Mouse (Mus musculus) brain, embryonic 14.5 days (tissue): ENCODE results near the gene Hemgn. TPM values are rescaled to one million over a fixed set of nuclear protein-coding genes. Genes with fewer than 3 reads are reported as not detected.
A peak's percentile ranks its signal among the peaks of the same experiment; 100 is the strongest.

Source experiments
- DNase-seq: peaks from one replicate; pipeline ENCODE4 v3.0.0-alpha.2; 2011; ENCODE audit warnings: low read depth
- CTCF ChIP-seq: fragments of 200-500 bp; IDR thresholded peaks from 2 replicates; pipeline ENCODE4 v1.5.1; 2012; ENCODE audit warnings: inconsistent platforms, mild to moderate bottlenecking, moderate library complexity, borderline replicate concordance; ENCODE audit not compliant: insufficient read depth, insufficient read length; ENCODE audit errors: extremely low read depth
- POLR2A ChIP-seq: fragments of 200-500 bp; IDR thresholded peaks from 2 replicates; pipeline ENCODE4 v1.6.1; 2012; ENCODE audit warnings: mild to moderate bottlenecking, inconsistent platforms, borderline replicate concordance; ENCODE audit not compliant: poor library complexity, insufficient read depth, insufficient read length, severe bottlenecking; ENCODE audit errors: extremely low read depth
- polyA plus RNA-seq: library from polyadenylated mRNA; depleted of rRNA; stranded (reverse); fragments of >200 nt; gene quantifications from 2 replicates; pipeline ENCODE4 v1.2.3, GENCODE M21; 2012; rRNA removed

The Hemgn gene
- polyA plus RNA-seq, 1 experiment = 0.30 TPM

DNA sequence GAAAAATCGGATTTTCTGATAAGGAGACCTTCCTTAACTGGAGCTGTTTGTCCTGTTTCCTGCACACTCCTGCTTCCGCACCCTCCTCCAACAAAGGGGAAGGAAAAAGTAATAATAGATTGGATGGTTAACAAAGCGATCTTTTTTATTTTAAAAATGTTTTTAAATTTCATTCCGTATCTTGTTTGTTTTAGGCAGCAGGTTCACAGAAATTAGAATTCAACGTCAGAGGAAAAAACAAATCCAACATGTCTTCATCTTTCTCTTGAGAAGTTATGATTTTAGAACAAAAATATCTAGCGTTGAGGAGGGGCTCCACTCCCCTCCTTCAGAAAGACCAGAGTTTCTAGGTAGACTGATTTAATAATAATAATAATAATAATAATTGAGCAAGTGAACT is 67.1 kb downstream of the Hemgn start:
- no peak for TF ChIP-seq CTCF
- TF ChIP-seq POLR2A = no peak
- no peak for DNase-seq

DNA sequence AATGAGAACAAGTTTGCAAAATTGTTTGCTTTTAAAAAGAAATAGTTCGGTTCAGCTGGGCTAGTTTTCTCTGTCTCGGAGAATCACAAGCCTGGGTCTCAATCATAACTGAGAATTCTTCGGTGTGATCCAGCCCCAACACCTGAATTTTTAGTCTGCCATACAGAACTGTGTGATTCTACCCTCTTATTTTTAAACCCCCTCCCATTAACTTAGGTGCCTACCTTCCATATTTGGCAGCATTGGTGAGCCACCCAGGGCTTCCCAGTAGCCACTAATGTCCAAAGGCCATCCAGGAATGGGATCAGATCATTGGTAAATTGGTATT is 67.6 kb downstream of the Hemgn start:
- DNase-seq = no peak
- TF ChIP-seq POLR2A = no peak
- no peak for TF ChIP-seq CTCF

DNA sequence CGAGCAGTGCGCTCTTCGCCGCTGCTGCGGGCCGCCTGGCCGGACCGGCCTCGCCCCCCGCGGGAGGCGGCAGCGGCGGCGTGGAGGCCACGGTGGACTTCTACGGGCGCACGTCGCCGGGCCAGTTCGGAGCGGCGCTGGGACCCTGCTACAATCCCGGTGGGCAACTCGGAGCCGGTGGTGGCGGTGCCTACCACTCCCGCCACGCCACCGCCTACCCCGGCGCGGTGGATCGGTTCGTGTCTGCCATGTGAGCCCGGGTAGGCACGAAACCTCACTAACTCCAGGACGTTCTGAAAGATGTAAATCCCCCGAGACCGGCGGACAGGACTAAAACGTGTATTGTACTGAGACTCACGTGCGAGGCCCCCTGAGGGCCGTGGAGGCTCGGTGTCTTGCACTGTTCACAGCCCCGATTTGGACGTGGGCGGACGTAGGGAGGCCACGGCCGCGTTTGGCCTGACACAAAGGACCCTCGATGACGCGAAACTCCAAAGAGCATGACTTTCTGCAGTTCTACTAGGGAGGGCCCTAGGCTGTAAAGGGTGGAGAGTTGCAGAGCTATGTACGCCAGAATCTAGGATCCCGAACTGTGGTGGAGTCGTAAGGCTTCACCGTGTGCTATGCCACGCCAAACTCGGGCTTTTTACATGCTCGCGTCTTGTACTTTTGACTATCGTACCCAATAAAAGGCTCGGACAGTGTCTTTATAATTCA is 68.1 kb downstream of the Hemgn start:
- TF ChIP-seq CTCF = no peak
- TF ChIP-seq POLR2A = no peak
- peak; percentile 23 for DNase-seq

DNA sequence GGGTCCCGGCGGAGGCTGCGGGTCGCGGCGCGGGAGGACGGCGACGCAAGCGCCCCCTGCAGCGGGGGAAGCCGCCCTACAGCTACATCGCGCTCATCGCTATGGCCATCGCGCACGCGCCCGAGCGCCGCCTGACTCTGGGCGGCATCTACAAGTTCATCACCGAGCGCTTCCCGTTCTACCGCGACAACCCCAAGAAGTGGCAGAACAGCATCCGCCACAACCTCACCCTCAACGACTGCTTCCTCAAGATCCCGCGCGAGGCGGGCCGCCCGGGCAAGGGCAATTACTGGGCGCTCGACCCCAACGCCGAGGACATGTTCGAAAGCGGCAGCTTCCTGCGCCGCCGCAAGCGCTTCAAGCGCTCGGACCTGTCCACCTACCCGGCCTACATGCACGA is 69.0 kb downstream of the Hemgn start:
- peak; percentile 61 for DNase-seq
- no peak for TF ChIP-seq CTCF
- TF ChIP-seq POLR2A = no peak

Other genes with a start within 250 kb of the Hemgn start
- gene Xpa, start 217.2 kb downstream of the Hemgn start, polyA plus RNA-seq = 35.3 and 40.2 TPM in 2 replicates
- 0.03 TPM in 1 of 2 replicates, not detected in the other for gene Foxe1, start 69.9 kb downstream of the Hemgn start, polyA plus RNA-seq
- 8.1 and 9.8 TPM in 2 replicates for gene Trmo, start 24.1 kb downstream of the Hemgn start, polyA plus RNA-seq
- 28.6 and 65.2 TPM in 2 replicates for gene Anp32b, start 37.4 kb upstream of the Hemgn start, polyA plus RNA-seq
- 63.7 and 64.8 TPM in 2 replicates for gene Nans, start 75.7 kb upstream of the Hemgn start, polyA plus RNA-seq
- gene Trim14, start 122.6 kb upstream of the Hemgn start, polyA plus RNA-seq = 0.50 and 0.82 TPM in 2 replicates
- gene Coro2a, start 188.7 kb upstream of the Hemgn start, polyA plus RNA-seq = 7.7 and 13.2 TPM in 2 replicates
- 1.3 and 1.4 TPM in 2 replicates for gene Tbc1d2, start 236.7 kb upstream of the Hemgn start, polyA plus RNA-seq